Mouse (Mus musculus) neural tube, postnatal 0 days (tissue): ENCODE measurements around the gene Fndc3a. TPM values are rescaled to one million over a fixed set of nuclear protein-coding genes. Genes with fewer than 3 reads are reported as not detected.

Experiments used
- polyA plus RNA-seq: library from polyadenylated mRNA; unstranded; fragments of >200 nt; fragmentation: Nextera tagmentation; extraction: Ambion mirVana; gene quantifications from 2 replicates; pipeline ENCODE4 v1.2.1, GENCODE M21; 2015

Fndc3a gene
- 60.7 and 63.8 TPM in 2 replicates for polyA plus RNA-seq

DNA sequence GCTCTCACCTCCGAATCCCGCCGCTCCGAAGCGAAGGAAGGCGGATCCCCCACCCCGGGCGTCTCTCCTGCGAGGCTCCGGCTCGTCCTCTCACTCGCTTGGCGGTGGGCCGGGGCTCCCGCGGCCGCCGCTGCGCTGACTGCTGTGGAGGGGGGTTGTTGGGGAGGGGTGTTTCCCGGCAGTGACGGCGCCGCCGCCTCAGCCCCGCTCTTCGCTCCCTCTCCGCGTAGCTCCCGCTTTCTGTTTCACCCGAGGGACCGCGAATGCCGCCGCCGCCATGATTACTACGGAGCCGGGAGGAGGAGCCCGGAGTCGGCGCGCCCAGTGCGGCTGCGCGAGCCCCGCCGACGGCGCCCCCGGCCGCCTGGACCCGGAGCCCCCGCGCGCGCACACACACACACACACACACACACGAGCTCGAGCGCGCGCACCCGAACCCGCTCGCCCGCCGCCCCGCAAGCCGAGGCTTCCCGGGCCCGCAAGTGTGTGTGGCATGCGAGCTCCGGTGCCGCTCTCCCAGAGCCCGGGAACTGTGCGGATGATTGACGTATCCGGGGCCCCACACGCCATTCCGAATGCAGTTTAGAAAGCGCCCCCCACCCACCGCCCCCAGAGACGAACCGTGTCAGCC, at the start of gene Fndc3a:
Fndc3a (minus strand) TSS at position 294 of the 631 bp plus-strand sequence.

DNA sequence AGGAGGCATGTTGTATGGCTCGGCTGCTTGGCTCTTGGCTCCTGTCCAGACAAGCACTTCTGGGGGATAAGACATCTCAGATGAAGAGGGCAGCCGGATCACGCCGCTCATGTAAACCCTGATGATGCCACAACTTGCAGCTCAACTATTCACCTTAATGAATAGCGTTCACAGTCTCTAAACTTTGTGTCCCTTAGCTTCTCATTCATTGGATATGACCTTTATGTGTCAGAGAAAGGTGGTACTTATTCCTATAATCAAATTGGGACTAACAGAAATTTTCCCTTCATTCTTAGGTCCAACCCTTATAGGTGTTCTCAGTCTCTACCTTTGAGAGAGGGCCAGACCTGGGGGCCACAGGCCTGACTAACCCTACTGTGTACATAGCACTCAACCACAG, 218.1 kb downstream of the Fndc3a start, which contains the start of gene Gm9195:
Gm9195 (minus strand) TSS at position 101 of the 400 bp plus-strand sequence.

Other genes starting within 250 kb of the Fndc3a start
- not detected in 2 replicates for gene Gm9195, start 218.2 kb downstream of the Fndc3a start, polyA plus RNA-seq